Mouse (Mus musculus) inflammation-experienced regulatory T-cells, adult 16 weeks (primary cell): ENCODE data around the gene Ttc39b. TPM values are rescaled to one million over a fixed set of nuclear protein-coding genes. Genes with fewer than 3 reads are reported as not detected.

Experiments used
- polyA plus RNA-seq: library from polyadenylated mRNA; unstranded; fragments of 100-300 nt; shearing (Covaris generic); gene quantifications from one replicate; pipeline ENCODE4 v1.2.1, GENCODE M21; 2017

Gene Ttc39b
- 123 TPM for polyA plus RNA-seq

DNA sequence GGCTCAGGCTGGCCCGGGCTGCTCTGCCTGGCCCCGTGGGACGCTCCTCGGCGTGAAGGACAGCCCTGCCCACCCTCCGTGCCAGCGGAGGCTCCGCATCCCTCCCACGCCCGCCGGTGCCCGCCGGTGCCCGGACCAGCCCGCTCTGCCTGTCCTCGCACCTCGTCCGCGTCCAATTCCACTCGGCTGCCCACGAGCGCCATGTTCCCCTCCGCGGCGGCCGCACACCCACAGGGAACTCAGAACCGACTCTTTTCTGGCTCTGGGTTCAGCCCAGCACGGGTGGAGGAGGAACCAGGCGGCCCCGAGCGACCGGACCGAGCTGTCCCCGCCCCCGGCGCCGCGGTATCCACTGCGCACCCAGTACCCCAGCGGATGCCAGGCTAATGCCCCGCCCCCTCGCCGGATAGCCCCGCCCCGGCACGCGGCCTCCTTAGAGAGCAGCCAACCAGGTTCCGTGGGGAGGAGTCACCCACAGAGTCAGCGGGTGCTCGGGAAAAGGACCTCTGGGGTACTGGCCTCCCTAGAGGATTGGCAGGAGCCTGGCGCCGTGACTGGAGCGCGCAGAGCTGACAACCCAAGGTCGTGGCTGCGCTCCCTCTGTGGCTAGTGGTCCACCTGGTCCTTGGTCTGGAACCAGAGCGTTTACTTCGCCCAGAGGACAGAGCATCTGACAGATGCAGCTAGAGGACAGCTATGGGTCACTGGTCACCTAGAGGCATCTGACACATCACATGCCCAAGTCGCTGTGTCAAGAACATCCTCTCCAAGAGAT, at the start of gene Ttc39b:
Ttc39b (minus strand) TSS at position 346 of the 775 bp plus-strand sequence.

Other genes with a start within 250 kb of the Ttc39b start
- 53.8 TPM for gene Snapc3, start 93.5 kb upstream of the Ttc39b start, polyA plus RNA-seq
- gene Psip1, start 162.2 kb upstream of the Ttc39b start, polyA plus RNA-seq: 28.7 TPM
- gene Ccdc171, start 201.3 kb upstream of the Ttc39b start, polyA plus RNA-seq: 16.8 TPM